Mouse (Mus musculus) lung, postnatal 10 days (tissue): ENCODE measurements at regions not wholly inside any gene's neighbourhood (a gene's known extent, or its start where the extent isn't known, plus 50 kb on each side); places are given as distances from the start of the nearest gene placed in this dataset.
"Not testable (repeated sequence)": the region's sequence is repeated elsewhere in the genome, so short reads cannot be mapped to it uniquely, and the experiment has no call there.

Source experiments
- DNase-seq: peaks from one replicate; pipeline ENCODE4 v3.0.0; 2021

GRCm38 (mm10) chr17:13432256-13432655 is 77.9 kb downstream of the Tcp10c start:
- DNase-seq = not testable (repeated sequence)

DNA sequence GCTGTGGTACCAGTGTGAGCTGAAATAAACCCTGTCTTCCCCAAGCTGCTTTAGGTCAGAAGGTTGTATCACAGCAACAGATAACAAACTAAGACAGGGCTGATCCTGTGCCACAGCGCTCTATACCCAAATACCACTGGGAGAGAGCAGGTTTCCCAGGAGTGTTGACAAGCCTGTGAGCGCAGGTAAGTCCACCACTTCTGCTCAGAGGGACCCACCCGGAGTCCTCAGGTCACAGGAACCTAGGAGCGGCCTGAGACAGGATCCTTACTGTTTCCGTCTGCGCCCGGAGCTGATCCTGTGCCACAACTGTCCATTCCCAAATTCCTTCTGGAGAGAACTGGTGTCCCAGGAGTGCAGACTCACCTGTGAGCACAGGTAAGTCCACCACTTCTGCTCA is 79.8 kb downstream of the Tcp10c start:
- not testable (repeated sequence) for DNase-seq

- not testable (repeated sequence) for DNase-seq
These were observed 84.4 kb downstream of the Tcp10c start for GRCm38 (mm10) chr17:13438790-13439189.

DNA sequence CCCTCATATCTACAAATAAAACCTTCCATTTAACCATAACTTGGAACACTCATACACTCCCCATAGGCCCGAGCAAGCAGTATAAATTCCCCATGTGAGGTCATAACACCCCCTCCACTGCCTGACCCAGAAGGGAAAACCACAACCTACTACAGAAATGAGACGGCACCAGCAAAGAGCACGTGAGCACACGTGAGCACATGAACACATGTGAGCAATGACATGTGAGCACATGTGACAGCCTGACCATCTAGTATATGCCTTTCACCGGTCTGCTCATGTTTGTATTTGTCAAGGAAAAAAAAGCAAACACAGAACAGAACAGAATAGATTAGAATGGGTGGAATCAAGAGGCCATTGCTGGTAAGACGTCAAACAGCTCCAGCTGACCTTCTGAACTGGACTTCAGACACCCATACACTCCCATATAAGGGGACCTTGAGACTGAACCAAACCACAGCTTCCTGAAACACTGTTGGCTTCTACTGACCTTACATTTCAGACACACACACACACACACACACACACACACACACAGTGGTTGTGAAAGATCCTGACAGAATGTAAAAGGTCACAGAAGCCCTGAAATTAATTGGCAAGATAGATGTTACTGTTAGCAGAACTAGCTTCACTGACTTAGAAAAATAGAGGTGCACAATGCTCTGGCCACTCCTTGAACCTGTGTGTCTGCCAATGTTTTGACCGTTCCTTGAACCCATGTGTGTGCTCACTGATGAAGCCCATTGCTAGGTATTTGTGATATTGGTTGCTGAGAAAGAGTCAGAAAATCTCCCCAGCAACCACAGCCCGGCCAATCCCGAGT is 86.5 kb downstream of the Tcp10c start:
- not testable (repeated sequence) for DNase-seq

DNA sequence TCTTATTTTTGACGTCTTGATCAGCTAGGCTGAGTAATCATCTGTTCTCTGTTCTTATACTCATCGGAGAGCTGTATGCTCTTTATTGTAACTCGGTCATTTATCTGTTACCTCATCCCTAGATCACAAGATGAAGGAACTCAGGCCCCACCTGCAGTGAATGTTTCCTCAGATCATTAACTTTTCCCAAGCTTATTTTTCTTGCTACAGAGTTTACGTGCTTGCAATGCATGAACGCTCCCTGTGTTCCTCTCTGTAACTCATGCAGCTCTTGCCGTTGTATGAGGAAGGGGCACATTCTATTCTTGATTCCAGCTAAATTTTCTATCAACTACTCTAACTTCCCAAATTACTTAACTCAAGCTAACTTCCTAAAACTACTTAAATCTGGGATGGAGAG is 87.9 kb downstream of the Tcp10c start:
- not testable (repeated sequence) for DNase-seq

DNA sequence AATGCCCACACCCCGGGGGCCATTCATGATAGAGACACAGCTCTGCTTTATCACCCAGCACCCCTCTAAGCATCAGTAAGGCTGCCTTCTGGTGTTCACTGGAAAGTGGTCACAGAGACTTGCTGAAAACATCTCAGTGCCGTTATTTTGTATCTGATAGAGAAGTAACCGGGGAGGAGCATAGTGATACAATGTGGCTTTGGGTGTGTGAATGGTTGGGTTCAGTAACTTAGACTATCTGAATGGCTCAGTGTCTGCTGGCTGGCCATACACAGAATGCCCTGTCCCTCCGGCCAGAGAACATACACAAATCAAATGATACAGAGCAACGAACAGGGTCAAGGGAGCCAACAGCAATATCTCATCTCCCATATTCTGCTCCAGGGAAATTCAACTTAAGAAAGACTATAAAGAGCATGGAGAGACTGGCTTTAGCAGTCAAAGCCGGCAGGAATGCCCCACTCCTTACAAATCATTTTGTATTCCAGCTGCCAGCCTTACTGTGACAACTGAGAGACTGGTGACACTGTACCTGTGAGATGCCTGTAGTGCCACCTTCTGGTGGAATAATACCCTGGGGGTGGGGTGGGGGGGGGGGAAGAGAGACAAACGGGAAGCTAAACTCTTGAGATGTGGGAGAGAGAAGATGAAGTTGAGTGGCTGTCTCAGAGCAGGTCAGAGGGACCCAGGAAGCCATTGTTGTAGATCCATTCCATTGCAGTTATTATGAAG is 102.7 kb downstream of the Tcp10c start:
- not testable (repeated sequence) for DNase-seq

DNA sequence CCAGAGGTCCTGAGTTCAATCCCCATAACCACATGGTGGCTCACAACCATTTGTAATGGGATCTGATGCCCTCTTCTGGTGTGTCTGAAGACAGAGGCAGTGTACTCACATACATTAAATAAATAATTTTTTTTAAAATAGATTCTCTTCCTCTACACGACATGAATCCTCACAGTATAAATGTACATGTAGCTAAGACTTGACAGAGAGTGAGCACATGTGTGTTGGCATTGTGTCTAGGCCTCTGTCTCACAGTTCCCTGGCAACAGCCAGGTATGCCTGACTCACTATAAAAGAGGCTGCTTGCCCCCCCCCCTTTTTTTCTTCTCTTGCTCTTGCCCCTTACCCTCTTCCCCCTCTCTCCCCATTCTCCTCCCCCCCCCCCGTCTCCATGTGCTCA is 103.6 kb downstream of the Tcp10c start:
- DNase-seq = not testable (repeated sequence)

GRCm38 (mm10) chr17:13458814-13459213 is 104.4 kb downstream of the Tcp10c start:
- not testable (repeated sequence) for DNase-seq

DNA sequence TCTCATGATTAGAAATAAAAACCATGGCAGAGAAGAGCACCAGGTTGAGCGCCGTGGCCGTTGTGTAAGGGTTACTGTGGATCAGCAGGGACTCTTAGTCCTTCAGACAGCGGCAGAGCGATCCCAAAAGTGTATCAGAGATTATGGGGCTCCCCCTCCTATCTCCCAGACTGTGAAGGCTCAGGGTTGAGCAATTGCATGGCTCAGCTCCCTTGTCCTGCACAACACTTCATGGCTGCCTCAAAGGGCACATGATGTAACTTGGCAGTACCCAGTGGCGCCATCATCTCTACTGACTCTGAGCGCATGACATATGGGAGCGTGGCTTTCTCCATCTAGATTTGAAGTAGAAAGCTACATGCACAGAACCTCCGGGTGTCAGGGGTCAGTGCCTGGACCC is 108.3 kb downstream of the Tcp10c start:
- DNase-seq = not testable (repeated sequence)

DNA sequence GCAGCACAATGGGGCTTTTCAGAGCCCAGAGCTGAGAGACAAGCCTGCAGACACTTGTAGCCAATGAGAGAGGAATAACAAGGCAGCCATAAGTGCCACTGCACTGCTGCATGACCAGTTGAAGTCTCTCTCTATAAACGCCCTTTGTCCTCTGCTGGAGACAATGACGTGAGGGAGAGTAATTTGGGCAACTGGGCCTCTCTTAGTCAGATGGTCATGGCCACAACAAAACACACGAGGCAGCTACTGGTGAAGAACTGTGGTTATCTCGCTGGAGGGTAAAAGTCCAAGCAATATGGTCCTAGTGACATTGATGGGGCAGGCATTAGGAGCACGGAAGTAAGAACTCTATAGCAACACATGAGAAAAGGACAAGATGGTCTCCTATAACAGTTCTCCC is 111.5 kb downstream of the Tcp10c start:
- not testable (repeated sequence) for DNase-seq

DNA sequence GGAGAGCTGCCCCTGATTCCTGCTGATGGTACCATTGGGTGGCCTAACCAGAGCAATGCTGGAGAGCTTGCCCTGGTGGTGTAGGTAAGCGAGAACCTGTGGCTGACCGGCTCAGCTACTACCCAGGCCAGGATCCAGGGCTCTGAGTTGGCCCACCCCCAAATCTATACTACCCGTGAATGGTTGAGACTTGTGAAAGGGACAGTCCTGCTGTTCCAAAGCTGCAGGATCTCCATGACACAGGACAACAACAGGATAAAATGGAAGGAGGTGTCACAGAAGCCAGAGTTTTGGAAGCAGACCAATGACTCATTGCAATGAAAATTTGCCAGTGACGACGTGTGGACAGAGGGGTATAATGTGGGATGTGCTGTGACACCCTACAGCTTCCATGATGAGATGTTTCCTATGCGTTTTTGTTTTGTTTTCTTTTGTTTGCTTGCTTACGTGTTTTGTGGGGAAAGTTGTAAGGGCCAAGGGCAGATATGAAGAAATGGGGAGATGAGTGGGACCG is 115.6 kb downstream of the Tcp10c start:
- DNase-seq = peak; percentile 36

DNA sequence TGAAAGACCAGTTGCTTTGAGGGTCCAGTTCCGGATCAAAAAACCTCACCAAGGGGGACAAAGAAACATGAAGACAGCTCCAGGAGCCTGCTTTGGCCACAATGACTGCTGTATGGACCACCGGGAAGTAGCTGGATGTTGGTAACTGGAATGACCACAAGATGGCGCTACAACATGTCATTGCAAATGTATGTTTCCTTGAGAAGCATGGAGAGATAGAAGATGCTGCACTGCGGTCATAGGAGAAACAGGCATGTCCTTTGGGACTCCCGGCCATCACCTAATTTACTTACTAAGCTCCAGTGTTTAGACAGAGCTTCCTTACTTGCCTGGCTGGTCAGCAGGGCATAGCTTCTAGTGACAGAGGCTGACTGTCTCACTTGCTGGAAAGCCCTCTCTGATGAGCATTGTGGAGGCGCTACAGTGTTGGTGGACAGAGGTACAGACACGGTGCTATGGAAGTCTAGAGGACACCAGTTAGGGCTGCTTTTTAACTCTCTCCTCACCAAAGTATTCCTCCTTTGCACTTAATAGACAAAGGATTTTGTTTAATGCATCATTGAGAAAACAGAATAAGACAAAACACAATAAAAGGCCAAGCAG is 118.2 kb downstream of the Tcp10c start:
- DNase-seq = peak; percentile 86

DNA sequence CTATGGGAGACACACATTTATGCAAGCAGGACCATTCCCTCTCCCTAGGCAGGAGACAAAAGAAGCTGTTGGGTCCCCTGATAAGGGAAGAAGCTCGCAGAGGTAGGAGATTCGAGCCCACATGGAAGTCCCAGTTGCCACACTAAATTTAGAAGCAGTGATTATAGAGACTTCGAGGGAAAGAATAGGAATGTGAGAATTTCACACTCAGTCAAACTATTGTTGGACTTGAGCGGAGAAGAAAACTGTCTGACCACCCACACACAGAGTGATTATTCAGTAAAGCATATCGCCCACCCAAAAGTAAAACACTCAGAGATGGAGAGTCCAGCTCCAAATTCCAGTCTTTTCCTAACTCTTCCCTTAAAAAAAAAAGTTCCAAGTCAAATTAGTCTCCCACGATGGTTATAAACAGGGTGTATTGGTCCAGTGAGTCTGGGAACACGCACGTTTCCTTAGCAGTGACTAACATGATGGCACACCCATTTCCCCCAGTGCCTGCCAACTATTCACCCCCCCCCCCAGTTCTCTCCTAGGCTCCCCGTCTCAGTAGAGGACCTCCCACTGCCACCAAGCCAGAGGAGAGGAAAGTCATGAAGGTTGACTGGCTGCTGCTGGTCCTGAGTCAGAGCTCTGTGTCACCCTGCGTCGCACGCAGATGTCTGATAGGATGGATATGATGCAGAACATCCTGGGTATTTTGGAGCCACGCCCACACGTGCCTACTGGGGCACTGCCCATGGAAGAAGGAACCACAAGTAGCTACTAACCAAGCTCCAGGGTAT is 120.1 kb downstream of the Tcp10c start:
- peak; percentile 60 for DNase-seq

- peak; percentile 74 for DNase-seq
These were observed 124.6 kb downstream of the Tcp10c start for GRCm38 (mm10) chr17:13478866-13479571.

DNA sequence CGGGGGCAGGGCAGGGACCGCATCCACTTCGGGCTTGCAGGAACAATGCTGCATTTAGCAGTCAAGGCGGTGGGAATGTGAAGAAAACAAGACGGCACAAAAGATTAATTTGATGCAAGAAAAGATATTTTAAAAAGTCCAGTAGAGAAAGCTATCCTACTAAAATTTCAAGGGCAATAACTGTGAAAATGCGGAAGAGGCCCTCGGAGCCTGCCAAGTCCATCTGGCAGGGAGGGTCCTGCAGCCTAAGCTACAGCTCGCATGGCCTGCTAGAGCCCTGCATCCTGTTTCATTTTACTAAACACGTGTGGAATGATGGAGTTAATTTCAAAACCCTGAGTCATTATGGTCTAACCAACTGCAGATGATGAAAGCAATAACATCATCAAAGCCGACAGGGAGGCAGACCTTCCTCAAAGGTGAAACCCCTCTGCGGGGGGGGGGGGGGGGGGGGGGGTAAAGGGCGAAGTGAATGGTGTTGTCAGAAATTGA is 125.2 kb downstream of the Tcp10c start:
- peak; percentile 39 for DNase-seq

GRCm38 (mm10) chr17:13481445-13482085 is 127.2 kb downstream of the Tcp10c start:
- DNase-seq = no peak

DNA sequence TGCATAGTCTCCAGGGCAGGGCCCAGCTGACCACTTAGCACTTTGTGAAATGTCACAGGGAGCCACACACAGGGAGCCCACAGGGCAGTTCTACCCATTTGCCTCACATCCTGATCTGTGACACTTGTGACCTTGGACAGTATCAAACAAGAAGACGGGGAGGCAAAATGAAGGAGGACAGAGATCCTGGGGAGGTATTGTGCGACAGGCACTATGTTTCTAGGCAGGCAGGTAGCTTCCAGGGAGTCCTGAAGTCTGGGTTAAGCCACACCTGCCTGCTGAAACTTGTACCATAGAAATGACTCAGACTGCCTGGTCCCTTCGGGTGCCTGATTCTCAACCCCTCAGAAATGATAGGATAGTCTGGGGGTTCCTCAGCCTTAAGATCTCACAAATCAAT is 127.8 kb downstream of the Tcp10c start:
- no peak for DNase-seq

DNA sequence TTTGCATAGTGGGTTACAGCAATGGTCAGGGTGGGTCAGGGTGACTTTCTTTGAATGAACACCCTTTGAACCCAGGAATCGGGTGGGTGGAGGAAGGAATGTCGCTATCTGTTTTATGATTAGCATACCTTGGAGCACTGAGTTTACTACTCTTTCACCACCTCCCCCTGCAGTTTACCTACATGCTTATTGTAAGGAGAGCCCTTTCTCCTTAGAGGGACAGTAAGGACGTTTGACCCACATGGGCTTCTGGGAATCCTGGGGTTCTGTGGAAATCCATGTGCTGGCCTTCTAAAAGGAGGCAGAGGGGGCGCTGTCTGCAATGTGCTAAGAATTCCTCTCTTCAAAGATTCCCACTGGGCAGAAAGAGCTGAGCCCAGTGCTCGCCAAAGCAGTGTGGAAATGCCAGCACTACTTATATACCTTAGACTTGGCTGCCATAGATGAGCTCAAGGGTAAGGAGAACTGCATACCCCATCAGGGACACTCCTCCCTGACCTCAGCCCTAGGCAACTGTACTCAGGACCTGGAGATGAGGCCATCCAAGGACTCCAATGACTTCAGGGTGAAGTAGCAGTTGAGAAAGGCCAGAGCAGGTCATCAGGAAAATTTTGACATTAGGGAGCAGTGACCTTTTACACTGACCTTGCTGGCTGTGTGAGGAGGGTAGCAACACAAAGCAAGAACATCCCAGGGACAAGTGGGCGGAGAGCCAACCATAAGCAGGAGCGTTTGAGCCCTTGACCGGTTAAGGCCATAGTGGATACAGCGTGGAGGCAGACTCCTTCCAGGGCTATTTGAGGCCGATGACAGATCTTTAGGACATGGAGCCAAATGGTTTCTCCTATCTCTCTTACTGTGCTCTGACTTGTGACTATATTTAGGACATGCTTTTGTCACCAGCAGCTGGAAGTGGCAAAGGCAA is 133.2 kb downstream of the Tcp10c start:
- peak; percentile 50 for DNase-seq

GRCm38 (mm10) chr17:13488608-13489324 is 134.4 kb downstream of the Tcp10c start:
- DNase-seq = no peak
